Mouse (Mus musculus) 3T3-L1 (cell line): Measurements from ENCODE around the gene Eps8l3.

Source experiments
- DNase-seq: peaks from one replicate; pipeline ENCODE4 v3.0.0-alpha.2; 2015; ENCODE audit warnings: low read depth, low spot score

Gene Eps8l3

GRCm38 (mm10) chr3:107877005-107877404 is at the start of gene Eps8l3:
Gene Eps8l3 (plus strand): TSS chr3:107877229.
- DNase-seq = no peak

- DNase-seq = no peak
These were observed 49.1 kb upstream of the Eps8l3 start for GRCm38 (mm10) chr3:107827873-107828405.

GRCm38 (mm10) chr3:107828518-107828917 is 48.5 kb upstream of the Eps8l3 start:
- DNase-seq = peak; percentile 98

GRCm38 (mm10) chr3:107828997-107829396 is 48.0 kb upstream of the Eps8l3 start:
- DNase-seq = no peak

GRCm38 (mm10) chr3:107829625-107830024 is 47.4 kb upstream of the Eps8l3 start:
- peak; percentile 98 for DNase-seq

GRCm38 (mm10) chr3:107831875-107832554 is 45.0 kb upstream of the Eps8l3 start:
- peak; percentile 53 for DNase-seq

- DNase-seq = no peak
These were observed 44.4 kb upstream of the Eps8l3 start for GRCm38 (mm10) chr3:107832645-107833044.

- peak; percentile 54 for DNase-seq
These were observed 43.7 kb upstream of the Eps8l3 start for GRCm38 (mm10) chr3:107833370-107833769.

- no peak for DNase-seq
These were observed 43.1 kb upstream of the Eps8l3 start for GRCm38 (mm10) chr3:107833872-107834341.

GRCm38 (mm10) chr3:107835301-107835700 is 41.7 kb upstream of the Eps8l3 start:
- DNase-seq = peak; percentile 49

- DNase-seq = no peak
These were observed 37.2 kb upstream of the Eps8l3 start for GRCm38 (mm10) chr3:107839855-107840254.

- peak; percentile 72 for DNase-seq
These were observed 36.2 kb upstream of the Eps8l3 start for GRCm38 (mm10) chr3:107840855-107841254.

GRCm38 (mm10) chr3:107841370-107841769 is 35.7 kb upstream of the Eps8l3 start:
- DNase-seq = peak; percentile 48

- no peak for DNase-seq
These were observed 33.6 kb upstream of the Eps8l3 start for GRCm38 (mm10) chr3:107843406-107843805.

GRCm38 (mm10) chr3:107844001-107844400 is 33.0 kb upstream of the Eps8l3 start:
- DNase-seq = peak; percentile 76

GRCm38 (mm10) chr3:107844499-107844898 is 32.5 kb upstream of the Eps8l3 start:
- DNase-seq = peak; percentile 81

GRCm38 (mm10) chr3:107846175-107846574 is 30.9 kb upstream of the Eps8l3 start:
- DNase-seq = no peak

GRCm38 (mm10) chr3:107846835-107847234 is 30.2 kb upstream of the Eps8l3 start:
- DNase-seq = no peak

- no peak for DNase-seq
These were observed 28.9 kb upstream of the Eps8l3 start for GRCm38 (mm10) chr3:107848126-107848525.

GRCm38 (mm10) chr3:107849000-107849692 is 27.9 kb upstream of the Eps8l3 start:
- no peak for DNase-seq

GRCm38 (mm10) chr3:107849693-107850031 is 27.4 kb upstream of the Eps8l3 start:
- DNase-seq = no peak

GRCm38 (mm10) chr3:107850418-107851031 is 26.5 kb upstream of the Eps8l3 start:
- DNase-seq = peak; percentile 96
